Mouse (Mus musculus) thymus, adult 18-20 months (tissue): ENCODE measurements at regions not wholly inside any gene's neighbourhood (a gene's known extent, or its start where the extent isn't known, plus 50 kb on each side); places are given as distances from the start of the nearest gene placed in this dataset.
"Not testable (repeated sequence)": the region's sequence is repeated elsewhere in the genome, so short reads cannot be mapped to it uniquely, and the experiment has no call there.

Experiments used
- DNase-seq, 2 experiments: peaks; one replicate each; pipeline ENCODE4 v3.0.0; 2022; ENCODE audit warnings: mixed read lengths in 2 of 2

DNA sequence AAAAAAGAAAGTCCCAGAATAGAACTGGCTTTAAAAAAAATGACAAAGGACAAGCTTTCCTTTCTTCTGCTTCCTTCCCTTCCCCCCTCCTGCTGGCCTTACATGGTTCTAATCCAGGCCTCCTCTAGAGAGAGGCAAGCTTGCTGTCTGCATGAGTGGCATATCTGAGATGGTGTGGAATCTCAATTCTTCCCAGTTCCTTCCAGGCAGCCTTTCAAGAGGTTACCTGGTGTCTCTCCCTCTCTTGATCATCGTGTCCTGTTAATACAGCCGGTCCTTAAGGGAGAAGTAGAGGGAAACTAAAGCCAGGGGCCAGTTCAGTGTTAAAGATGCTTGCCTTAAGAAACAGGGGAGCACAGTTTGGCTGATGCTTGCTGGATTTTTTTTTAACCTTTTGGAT lies 607.1 kb upstream of the Clint1 start:
- DNase-seq: no peak

DNA sequence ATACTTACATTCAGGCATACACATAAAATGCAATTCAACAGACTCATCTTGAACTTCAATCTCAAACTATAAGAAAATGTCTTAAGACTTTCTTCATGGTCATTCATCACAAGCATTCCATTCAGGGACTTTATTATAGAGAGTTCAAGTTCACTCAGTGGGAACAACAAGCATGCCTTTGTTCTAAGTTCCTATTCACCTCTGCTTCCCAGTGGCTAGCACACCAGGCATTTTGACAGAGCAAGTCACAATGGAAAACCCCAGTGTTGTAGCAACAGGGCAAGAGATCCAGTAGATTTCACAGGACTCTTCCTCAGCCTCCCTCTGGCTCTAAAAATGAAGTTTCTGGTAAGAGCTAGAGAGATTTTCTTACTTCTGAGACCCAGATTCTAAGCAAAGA lies 595.8 kb upstream of the Clint1 start:
- DNase-seq: no peak

DNA sequence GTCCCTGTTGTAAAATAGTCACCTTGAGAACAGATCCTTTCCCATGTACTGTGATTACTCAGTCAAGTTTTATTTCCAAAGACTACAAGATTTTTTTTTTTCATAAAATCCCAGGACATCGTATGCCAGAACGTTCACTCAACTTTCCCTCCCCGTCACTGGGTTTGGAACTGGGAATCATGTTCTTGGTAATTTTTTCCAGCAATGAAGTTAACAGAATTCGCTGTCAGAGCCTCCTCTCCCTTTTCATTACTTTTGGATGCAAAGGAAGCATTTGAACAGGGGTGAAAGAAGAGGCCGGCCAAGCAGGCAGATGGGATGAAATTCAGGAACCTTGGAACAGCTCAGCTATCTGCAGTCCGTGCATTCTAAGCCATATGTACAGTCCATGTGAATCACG lies 589.7 kb upstream of the Clint1 start:
- no peak for DNase-seq

DNA sequence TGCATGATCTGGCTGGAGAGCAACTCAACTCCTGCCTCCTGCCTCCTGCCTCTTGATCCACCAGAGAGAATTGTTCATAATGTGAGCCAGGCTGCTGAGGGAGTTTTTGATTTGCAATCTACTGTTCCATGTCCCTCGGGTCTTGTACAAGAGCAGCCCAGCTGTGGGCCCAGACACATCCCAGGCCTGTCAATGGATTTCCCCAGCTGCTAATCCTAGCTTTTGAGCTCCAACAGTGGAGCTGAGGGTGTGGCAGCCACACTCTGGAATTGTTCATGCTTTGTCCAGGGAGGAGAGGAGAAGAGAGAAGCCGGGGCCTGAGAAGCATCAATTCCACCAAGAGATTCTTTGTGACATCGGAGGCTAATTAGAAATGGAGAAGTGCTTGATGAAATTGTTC lies 587.9 kb upstream of the Clint1 start:
- peak in 1 of 2 experiments; percentile 3 for DNase-seq

DNA sequence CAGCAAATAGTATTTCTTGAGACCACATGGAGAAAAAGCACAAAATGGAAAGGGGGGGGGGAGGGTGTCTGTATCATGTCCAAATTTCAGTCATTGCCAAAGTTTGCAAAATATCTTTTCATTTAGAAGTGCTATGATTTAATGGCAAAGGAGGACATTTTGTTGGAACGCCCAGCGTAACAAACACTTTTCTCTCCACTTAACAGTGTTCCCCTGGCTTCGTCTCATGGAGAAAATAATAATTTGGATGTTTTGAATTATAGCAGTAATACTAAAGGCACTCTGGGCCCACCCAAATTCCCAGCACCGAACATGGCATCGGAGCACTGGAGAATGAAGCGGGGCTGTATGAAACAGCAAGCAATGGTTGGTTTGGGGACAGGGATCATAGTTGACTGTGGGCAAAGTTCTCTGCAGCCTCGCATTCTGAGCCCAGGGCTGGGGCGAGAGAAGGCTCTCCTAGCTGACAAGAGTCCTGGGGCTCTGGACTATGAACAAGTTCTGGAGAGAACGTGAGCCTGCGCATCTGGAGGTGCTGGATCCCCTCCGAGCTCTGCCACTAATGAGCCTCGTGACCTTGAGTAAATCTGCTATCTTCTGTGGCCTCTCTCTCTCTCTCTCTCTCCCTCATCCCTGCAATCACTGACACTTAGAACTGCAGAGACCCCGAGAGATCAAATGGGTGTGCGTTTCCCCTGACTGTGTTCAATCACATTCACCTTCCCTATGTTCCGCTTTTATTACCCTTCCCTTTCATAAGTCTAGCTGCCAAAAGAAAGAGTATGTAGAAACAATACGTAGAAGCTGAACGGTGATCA lies 586.5 kb upstream of the Clint1 start:
- no peak for DNase-seq

DNA sequence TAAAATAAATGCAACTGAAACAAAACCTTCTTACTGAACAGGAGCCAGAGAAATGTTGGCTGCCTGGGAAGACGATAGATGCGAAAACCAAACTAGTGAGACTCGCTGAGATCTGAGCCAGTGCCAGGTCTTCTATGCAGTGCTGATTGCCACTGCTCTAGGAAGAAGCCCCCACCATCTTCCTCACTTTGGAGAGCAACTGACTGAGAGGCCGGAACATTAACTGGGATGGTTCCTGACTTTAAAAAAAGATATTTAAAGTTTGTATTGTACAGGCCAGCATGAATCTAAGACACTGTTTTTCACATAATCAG lies 585.9 kb upstream of the Clint1 start:
- DNase-seq: no peak

DNA sequence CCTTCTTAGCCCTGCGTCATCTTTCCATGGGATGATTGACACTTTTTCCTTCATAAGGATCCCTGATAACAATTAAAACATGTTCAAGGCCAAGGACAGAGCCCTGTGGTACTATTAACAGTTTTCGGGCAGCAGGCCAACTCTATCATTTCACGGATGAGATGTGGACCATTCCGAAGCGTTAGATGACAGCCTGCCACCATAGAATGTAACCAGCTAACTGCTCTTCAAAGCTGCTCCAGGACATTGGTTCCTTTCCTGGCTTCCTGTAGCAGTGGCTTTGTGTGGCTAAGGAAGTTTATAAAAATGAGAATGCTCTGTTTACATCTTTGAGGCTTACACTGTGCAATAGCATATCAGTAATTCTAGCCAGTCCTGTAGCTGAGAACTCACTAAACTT lies 582.6 kb upstream of the Clint1 start:
- no peak for DNase-seq

DNA sequence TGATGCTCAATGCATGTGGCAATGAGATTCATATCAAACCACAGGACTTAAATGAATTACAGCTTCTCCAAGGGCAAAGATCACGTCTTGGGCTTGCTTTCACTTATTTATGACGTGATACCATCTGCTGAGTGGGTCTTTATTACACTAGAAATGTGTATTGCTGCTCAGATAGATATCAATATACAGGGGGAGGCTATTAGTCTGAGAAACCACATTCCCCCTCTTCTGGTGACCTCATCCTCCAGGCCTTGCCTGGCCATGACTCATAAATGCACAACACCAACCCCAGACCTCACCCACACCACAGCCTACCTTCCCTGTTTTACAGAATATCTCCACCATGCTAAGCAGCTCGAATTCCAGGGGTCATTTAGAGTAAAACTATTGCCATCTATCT lies 580.6 kb upstream of the Clint1 start:
- no peak for DNase-seq

DNA sequence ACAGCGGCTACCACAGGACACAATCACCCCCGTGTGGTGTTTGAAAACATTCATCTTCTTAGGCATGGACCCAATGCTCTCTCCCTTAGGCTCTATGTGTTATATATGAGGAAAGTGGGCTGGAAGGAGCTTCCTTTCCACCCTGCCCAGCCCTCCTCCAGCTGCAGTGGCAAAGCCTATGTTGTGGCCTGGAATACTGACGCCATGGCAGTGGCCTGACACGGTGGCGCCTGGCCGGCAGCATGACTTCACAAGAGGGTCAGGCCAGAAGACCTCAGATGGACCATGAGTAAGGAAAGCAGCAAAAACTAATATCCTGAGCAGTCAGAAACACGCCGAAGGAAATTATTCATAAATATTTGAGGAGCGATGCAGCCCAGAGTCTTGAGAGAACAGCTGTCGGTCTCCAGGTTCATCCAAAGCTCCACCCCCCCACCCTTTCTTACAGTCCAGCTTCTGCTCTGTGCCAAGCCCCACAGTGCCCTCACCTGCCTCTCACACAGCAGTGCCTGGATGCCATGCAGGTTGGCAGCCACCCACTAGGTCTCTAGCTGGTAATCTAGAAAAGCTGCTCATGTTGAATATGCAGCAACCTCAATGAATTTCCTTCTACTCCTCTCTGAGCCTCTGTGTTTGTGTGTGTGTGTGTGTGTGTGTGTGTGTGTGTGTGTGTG lies 577.3 kb upstream of the Clint1 start:
- DNase-seq: no peak

DNA sequence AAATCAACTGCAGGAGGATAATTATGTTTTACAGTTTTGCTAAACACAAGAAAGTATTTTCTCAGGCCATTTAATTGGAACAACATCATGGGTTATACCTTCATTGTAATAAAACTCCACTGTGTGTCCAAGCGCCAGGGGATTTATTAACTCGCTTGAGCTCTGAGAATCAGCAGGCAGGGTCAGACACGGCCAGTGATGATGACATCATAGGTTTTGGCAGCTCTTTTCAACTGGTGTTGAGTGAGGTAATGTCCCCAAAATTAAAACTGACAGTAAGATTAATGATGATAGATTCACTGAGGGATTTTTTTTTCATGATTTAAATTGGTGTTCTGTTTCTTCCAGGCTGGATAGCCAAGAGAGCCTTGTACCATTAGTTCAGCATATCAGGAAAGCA lies 576.7 kb upstream of the Clint1 start:
- DNase-seq: no peak

DNA sequence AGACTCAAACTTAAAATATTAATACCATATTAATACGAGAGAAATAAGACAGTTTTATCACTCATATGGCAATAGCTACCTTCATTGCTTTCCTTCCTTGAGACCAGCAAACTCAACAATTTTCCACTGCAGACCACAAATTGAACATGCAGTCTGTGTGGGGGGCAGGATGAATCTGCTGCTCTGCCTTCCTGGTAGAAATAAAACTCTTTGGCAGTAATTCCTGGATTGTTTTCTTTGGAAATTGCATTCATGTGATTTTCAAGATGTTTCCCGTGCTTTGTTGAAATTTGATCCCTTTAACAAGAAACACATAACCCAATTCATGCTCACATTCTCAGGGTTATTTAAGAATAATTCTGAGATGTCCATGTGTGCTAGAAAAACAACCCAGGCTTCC lies 555.1 kb upstream of the Clint1 start:
- no peak for DNase-seq

DNA sequence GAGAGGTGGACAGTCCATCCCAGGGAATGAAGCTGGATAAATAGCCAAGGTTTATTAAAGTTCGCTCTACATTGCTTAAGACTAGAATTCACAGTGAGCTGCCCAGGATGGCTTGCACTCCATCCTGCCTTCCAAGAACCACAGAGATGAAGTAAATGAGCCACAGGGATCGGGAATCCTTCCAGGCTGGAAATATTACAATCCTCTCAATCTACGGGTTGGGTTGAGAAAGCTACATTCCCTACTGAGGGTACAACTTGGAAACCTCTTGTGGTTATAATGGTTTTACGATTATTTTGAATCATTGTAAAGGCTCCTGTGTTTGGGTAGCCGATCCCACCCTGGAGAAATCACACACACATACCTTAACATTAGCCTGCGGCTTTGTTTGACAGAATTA lies 539.9 kb upstream of the Clint1 start:
- DNase-seq: no peak

DNA sequence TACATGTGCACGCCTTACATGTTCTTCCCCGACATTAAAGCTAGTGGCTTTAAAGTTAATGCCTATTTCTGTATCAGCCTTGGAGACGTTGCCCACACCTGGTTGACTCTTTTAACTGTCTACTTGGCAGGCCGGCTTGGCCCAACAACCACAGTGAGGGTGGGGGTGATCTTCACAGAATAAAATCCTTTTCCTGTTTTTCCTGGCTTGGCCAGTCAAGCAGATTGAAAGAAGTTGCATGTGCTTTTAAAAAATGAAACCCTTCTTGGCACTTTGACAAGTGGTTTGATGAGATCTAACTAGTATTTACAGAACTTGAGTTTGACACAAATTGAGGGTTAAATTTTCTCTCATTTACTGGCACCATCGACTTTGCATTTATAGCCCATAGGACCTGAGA lies 528.1 kb upstream of the Clint1 start:
- no peak for DNase-seq

DNA sequence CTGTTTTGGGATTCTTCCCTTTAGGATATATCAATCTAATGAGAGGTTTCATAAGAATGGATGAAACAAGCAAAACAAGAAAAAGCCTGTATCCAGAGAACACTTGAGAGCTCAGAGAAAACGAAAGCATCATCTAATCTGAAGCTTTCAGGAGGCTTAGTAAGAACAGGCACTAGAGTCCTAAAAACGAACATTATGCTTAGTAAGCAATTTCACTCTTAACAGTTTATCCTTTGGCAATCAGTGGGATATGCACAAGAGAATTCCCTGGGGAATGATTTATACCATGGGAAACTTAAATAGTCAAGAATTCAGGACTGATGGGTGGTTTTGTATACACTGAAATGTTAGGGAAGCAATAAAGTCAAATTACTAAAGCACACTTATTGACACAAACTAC lies 521.5 kb upstream of the Clint1 start:
- DNase-seq: no peak

DNA sequence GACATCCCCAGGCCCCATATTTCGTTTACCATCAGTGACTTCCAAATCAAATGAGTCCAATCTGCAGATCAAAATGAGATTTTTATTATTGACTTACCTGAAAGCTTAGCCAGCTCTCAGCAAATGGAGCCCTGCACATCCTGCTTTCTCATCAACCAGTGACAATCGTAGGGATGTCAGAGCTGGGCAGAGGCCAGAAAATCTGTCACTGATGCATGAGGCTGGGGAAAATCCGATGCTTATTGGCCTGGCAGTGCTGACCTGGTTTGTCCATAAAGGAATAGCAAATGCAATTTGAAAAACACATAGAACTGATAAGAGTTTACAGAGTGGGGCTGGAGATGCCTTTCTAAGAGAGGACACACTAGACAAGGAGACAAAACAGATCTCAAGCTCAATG lies 518.1 kb upstream of the Clint1 start:
- DNase-seq: no peak

DNA sequence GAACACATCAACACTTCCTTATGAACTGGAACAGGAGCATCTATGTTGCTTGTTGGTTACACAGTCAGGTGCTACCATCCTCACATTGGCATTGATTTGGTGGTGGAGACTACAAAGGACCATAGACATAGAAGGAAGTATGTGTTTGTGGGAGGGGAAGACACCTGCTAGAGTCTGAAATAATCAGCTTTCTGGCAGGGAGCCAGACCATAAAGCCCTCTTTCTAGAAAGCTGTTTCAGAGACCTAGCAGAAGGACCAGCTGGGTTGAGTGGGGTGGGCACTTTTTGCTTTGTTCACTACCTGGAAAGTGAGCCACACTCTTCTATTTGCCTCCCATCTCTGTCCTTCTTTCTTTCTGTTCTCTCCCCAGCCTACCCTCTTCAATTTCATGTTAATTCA lies 502.5 kb upstream of the Clint1 start:
- DNase-seq: no peak

DNA sequence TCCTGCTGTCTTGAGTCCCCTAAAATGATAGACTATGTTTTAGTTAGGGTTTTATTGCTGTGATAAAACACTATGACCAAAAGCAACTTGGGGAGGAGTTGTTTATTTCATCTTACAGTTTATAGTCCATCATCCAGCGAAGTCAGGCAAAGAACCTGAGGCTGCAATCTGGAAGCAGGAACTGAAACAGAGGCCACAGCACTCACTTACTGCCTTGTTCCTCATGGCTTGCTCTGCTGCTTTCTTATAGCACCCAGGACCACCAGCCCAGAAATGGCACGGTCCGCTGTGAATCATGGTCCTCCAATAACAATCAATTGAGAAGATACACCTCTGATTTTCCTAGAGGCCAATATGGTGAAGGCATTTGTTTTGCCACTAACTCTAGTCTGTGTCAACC lies 486.5 kb upstream of the Clint1 start:
- no peak for DNase-seq

DNA sequence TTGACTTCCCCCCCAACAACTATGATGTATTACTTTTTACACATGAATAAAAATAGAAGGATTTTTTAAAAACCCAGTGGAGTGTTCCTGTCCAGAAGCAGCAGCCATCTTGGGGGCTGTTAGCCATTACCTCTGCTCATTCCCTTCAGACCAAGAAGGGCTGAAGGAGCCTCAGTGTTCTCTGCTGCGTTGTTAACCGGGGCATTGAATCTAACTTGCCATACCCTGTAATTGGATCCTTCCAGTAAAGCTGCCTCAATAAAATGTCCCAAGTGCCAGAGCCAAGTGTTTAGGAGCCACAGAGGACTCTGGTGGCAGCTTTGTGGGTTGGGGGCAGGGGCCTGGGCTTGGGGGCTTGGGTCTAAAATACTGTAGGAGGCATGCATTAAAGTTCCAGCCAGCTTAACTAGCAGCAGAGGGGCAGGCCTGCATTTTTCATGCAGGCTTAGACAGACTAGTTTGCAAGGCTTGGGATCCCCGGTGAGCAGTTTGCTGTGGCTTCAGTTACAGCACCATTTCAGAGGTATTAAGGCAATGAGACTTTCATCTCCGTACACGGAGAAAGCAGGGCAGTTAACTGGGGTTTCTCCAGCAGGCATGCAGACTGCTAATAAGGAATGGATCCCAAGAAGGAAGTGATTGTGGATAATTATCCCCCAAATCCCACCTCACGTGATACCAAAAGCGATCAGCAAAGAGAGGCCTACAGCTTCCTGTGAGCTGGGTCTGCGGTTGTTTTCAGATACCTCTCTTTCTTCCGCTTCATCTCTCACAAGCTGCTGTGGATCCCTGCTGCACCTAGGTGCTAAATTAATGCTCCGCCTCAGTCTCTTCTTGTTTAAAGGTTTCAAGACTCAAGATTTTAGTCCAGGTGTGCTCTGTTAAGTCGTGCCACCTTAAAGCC lies 462.4 kb upstream of the Clint1 start:
- DNase-seq: no peak

DNA sequence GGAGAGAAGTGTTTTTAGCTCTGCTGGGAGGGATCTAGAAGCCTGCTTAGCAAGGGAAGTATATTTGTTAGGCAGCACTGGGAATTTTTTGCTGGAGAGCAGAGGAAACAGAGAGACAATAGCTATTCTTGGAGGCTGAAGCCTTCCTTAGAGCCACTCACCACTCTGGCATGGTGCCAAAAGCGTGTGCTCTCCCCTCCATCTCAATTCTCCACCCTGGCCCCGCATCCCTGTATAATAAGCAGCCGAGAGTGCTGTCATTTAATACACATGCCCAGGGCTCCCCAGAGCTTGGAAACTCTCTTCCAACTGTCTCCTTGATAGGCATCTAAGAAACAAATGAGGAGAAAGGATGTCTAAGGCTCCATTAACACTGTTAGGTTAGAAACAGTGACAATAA lies 455.8 kb upstream of the Clint1 start:
- DNase-seq: no peak

DNA sequence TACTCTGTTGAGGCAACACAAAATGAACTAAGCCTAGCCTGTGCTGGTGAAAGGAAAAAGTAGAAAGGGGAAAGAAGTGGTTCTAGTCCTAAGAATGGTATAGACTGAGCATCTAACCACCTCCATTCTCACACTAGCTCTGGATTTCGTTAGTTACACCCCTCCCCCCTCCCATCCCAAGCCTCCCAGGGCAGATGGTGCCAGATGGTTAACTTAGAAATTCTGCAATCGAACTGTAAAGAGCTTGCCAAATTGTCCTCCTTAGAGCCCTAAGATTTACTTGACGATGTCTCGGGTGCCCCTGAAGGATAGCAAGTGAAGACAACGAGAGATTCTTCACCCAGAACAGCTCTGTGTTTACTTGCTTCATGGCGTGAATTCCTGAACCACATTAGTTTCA lies 453.7 kb upstream of the Clint1 start:
- no peak for DNase-seq

DNA sequence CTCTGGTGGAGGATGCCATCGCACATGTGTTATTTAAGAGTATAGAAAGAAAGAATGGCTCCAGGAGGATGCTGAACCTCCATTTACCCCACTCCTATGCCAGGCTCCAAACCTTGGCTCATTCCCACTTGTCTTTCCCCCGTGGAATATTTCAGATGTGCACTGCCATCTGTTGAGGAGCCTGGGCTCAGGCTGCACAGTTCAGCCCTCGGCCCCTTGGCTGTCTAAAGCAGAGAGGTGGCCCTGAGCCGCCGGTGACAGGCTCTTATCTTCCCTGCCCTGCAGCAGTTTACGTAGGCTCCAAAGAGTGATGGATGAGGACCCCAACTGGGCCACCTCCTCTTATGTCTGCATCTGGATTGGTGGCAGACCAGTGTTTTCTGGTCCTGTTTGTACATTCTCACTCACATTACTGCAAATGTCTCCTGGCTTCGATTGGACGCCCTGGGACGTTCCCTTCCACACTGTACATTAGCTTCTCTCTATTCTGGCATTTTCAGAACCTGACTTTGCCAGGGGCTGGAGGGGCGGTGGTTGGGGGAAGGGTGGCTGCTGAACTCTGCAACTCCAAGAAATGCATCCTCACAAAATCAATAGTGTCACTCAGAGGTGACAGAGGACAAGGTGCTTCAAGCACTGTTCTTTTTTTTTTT lies 447.3 kb upstream of the Clint1 start:
- DNase-seq: no peak

DNA sequence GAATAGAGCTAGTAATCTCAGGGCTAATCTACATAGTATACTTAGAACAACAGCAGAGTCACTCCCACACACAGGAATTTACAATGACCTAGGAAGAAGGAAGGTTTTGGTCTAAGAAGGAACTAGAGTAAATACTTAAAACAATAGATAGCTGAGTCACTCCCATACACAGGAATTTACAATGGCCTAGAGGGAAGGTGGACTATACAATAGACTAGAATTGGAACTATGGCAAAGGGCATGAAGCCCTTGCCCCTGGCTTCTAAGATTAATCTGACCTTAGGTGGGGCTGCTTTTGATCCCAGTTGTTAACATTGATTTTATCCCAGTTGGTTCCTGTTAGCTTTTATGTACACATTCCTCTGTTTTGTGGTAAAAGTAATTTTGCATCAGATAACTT lies 427.8 kb upstream of the Clint1 start:
- not testable (repeated sequence) for DNase-seq
